Mouse (Mus musculus) embryonic fibroblast, embryonic 13.5 days (primary cell): ENCODE measurements around the gene Fcna.

ENCODE experiments used
- CTCF ChIP-seq: IDR thresholded peaks from 2 replicates; pipeline ENCODE4 v1.5.1; 2011; ENCODE audit warnings: mild to moderate bottlenecking, control low read depth, low read length, moderate library complexity, borderline replicate concordance; ENCODE audit not compliant: insufficient read depth
- POLR2A ChIP-seq: IDR thresholded peaks from 2 replicates; pipeline ENCODE4 v1.6.1; 2011; ENCODE audit warnings: low read depth, mild to moderate bottlenecking, control low read depth, low read length, moderate library complexity

- TF ChIP-seq POLR2A (no peak), CTCF (no peak)
Observed at GRCm38 (mm10) chr2:25580621-25581101, 47.2 kb downstream of the Fcna start.
